Mouse (Mus musculus): ENCODE measurements around the gene Endou. TPM values are rescaled to one million over a fixed set of nuclear protein-coding genes. Genes with fewer than 3 reads are reported as not detected.

The Endou gene
- polyA plus RNA-seq, 2 experiments = 9.4 to 11.6 TPM

DNA sequence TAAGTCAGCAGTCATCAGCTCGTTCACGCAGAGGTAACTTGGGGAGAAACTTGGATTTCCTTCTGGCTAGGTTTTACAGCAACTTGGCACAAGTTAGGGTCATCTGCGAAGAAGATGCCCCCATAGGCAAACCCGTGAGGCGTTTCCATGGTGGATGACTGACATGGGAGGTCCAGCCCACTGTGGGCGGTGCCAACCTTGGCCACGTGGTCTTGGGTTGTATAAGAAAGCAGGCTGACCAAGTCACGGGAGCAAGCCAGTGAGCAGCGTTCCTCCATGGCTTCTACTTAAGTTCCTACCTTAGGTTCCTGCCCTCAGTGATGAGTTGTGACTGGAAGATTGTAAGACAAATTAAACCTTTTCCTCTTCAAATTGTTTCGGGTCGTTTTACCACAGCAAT is 849 bp upstream of the Endou start:
- H3K9me3 ChIP-seq (ENCODE audit: control insufficient read depth, low read length) = peaks cover 4% of the 10 kb centered on the region; the same call in 1 of the 2 replicates
- TF ChIP-seq POLR2A (IDR thresholded peaks at IDR 0.05; ENCODE audit: borderline replicate concordance, extremely low read depth, insufficient read depth, insufficient read length) = no peak
- DNase-seq (ENCODE audit: low spot score) (no peak), ATAC-seq (ENCODE audit: low FRiP score, low read depth) (no peak)
- H3K9ac ChIP-seq (ENCODE audit: low read depth, low read length, severe bottlenecking) = no peak overlapping the region
- H3K27ac ChIP-seq (replicated peaks; ENCODE audit: low read depth, low read length) = no peak overlapping the region
- H3K4me3 ChIP-seq (replicated peaks; ENCODE audit: low read length) = no peak overlapping the region
- H3K4me1 ChIP-seq (ENCODE audit: control insufficient read depth, insufficient read depth, low read length) = no peaks in the 10 kb centered on the region
- 93% methylated on average over 11 of the region's 11 CpGs for WGBS
- no peaks in the 10 kb centered on the region for H3K27me3 ChIP-seq (ENCODE audit: control insufficient read depth, insufficient read depth, low read length)
- no peaks in the 10 kb centered on the region for H3K36me3 ChIP-seq (ENCODE audit: control insufficient read depth, insufficient read depth, low read length)
- no peak overlapping the region for H3K4me2 ChIP-seq (replicated peaks; ENCODE audit: low read depth, low read length, severe bottlenecking)

DNA sequence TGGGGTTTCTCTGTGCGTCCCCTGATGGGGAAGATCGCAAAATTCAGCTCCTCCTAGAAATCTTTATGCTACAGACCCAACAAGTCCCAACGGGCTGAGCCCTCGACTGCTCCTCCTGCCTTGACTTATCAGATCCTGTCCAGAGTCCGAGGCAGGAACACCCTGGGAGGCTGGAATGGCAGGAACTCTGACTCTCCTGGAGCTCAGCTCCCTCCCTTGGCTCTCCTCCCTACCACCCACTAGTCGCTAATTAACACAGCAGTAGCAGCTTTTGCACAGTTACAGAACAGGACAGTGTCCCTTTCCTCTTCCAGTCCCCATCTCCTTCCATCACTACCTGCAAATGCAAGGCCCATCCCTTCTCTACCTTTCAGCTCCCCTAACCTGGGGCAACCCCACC is 774 bp downstream of the Endou start:
- Histone ChIP-seq H3K27me3 (ENCODE audit: control insufficient read depth, insufficient read depth, low read length) (no peaks in the 10 kb centered on the region), H3K9me3 (ENCODE audit: control insufficient read depth, low read length) (peaks cover 4% of the 10 kb centered on the region; the same call in 1 of the 2 replicates), H3K27ac (replicated peaks; ENCODE audit: low read depth, low read length) (no peak overlapping the region), H3K9ac (ENCODE audit: low read depth, low read length, severe bottlenecking) (no peak overlapping the region), H3K4me2 (replicated peaks; ENCODE audit: low read depth, low read length, severe bottlenecking) (no peak overlapping the region), H3K36me3 (ENCODE audit: control insufficient read depth, insufficient read depth, low read length) (no peaks in the 10 kb centered on the region), H3K4me3 (replicated peaks; ENCODE audit: low read length) (no peak overlapping the region), H3K4me1 (ENCODE audit: control insufficient read depth, insufficient read depth, low read length) (no peaks in the 10 kb centered on the region)
- no peak for ATAC-seq (ENCODE audit: low FRiP score, low read depth)
- 49% methylated on average over 6 of the region's 6 CpGs for WGBS
- TF ChIP-seq POLR2A (IDR thresholded peaks at IDR 0.05; ENCODE audit: borderline replicate concordance, extremely low read depth, insufficient read depth, insufficient read length) = no peak
- DNase-seq (ENCODE audit: low spot score) = no peak

DNA sequence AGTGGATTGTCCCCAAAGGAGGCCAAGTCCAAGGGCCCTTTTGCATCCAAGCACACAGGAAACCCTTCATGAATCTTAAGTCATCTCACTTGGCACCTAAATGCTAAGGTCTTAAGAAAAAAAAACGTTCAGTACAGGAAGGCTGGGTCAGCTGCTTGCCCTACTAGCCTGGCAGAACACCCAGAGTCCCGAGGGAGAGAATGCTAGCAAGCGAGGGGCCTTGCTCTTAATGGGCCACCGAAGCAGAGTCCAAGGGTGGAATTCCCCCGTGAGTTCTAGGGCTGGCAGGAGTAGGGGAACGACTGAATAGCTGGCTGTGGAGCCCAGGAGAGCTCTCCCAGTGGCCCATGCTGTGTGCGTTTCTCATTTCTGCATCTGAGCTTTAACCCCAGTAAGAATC is 2.3 kb downstream of the Endou start:
- no peak for TF ChIP-seq POLR2A (IDR thresholded peaks at IDR 0.05; ENCODE audit: borderline replicate concordance, extremely low read depth, insufficient read depth, insufficient read length)
- H3K27me3 ChIP-seq (ENCODE audit: control insufficient read depth, insufficient read depth, low read length) = no peaks in the 10 kb centered on the region
- no peak overlapping the region for H3K9ac ChIP-seq (ENCODE audit: low read depth, low read length, severe bottlenecking)
- no peaks in the 10 kb centered on the region for H3K36me3 ChIP-seq (ENCODE audit: control insufficient read depth, insufficient read depth, low read length)
- no peak for DNase-seq (ENCODE audit: low spot score)
- ATAC-seq (ENCODE audit: low FRiP score, low read depth) = no peak
- no peaks in the 10 kb centered on the region for H3K4me1 ChIP-seq (ENCODE audit: control insufficient read depth, insufficient read depth, low read length)
- H3K4me3 ChIP-seq (replicated peaks; ENCODE audit: low read length) = no peak overlapping the region
- no peak overlapping the region for H3K4me2 ChIP-seq (replicated peaks; ENCODE audit: low read depth, low read length, severe bottlenecking)
- WGBS = 72% methylated on average over 7 of the region's 7 CpGs
- peaks cover 3% of the 10 kb centered on the region; the same call in 1 of the 2 replicates for H3K9me3 ChIP-seq (ENCODE audit: control insufficient read depth, low read length)
- no peak overlapping the region for H3K27ac ChIP-seq (replicated peaks; ENCODE audit: low read depth, low read length)

DNA sequence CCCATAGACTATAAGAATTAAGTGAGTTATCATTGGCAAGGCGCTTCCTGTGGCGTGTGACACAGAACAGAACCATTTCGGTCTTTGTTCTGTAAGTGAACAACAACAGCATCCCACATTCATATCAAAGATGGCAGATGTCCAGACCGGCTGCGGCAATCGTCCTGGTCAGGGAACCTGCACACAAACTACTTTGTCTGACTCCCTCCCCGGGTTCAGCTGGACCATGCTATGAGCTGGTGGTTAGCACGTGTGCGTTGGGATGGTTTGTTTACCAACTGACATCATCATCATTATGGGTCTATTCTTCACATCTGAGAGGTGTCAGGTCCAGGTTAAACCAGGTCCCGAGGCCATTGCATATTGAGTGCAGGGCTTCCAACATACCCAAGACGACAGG is 2.7 kb downstream of the Endou start:
- no peak overlapping the region for H3K9ac ChIP-seq (ENCODE audit: low read depth, low read length, severe bottlenecking)
- no peaks in the 10 kb centered on the region for H3K9me3 ChIP-seq (ENCODE audit: control insufficient read depth, low read length)
- WGBS = 88% methylated on average over 11 of the region's 11 CpGs
- no peaks in the 10 kb centered on the region for H3K36me3 ChIP-seq (ENCODE audit: control insufficient read depth, insufficient read depth, low read length)
- no peak for TF ChIP-seq POLR2A (IDR thresholded peaks at IDR 0.05; ENCODE audit: borderline replicate concordance, extremely low read depth, insufficient read depth, insufficient read length)
- no peaks in the 10 kb centered on the region for H3K4me1 ChIP-seq (ENCODE audit: control insufficient read depth, insufficient read depth, low read length)
- H3K4me2 ChIP-seq (replicated peaks; ENCODE audit: low read depth, low read length, severe bottlenecking) = no peak overlapping the region
- no peak overlapping the region for H3K27ac ChIP-seq (replicated peaks; ENCODE audit: low read depth, low read length)
- H3K27me3 ChIP-seq (ENCODE audit: control insufficient read depth, insufficient read depth, low read length) = no peaks in the 10 kb centered on the region
- no peak overlapping the region for H3K4me3 ChIP-seq (replicated peaks; ENCODE audit: low read length)
- no peak for DNase-seq (ENCODE audit: low spot score)
- no peak for ATAC-seq (ENCODE audit: low FRiP score, low read depth)

DNA sequence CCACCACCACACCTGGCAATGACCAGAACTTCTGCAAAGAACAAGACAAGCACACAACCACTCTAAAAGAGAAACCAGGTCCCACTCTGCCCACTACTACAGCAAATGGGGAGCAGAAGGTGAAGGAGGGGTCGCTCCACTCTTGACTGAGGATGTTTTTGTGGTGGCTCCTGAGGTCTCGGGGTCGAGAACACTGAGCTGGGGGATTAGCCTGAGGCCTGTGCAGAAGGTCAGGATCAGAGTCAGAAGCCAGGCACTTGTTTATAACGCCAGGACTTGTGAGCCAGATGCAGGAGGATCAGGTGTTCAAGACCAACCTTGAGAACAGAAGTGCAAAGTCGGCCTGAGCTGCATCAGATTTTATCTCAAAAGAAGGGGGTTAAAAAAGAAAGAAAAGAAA is 3.6 kb downstream of the Endou start:
- Histone ChIP-seq H3K4me1 (ENCODE audit: control insufficient read depth, insufficient read depth, low read length) (no peaks in the 10 kb centered on the region), H3K4me3 (replicated peaks; ENCODE audit: low read length) (no peak overlapping the region), H3K9ac (ENCODE audit: low read depth, low read length, severe bottlenecking) (no peak overlapping the region), H3K36me3 (ENCODE audit: control insufficient read depth, insufficient read depth, low read length) (no peaks in the 10 kb centered on the region), H3K4me2 (replicated peaks; ENCODE audit: low read depth, low read length, severe bottlenecking) (no peak overlapping the region), H3K27me3 (ENCODE audit: control insufficient read depth, insufficient read depth, low read length) (no peaks in the 10 kb centered on the region), H3K9me3 (ENCODE audit: control insufficient read depth, low read length) (no peaks in the 10 kb centered on the region), H3K27ac (replicated peaks; ENCODE audit: low read depth, low read length) (no peak overlapping the region)
- ATAC-seq (ENCODE audit: low FRiP score, low read depth) = no peak
- 71% methylated on average over 5 of the region's 5 CpGs for WGBS
- no peak for DNase-seq (ENCODE audit: low spot score)
- TF ChIP-seq POLR2A (IDR thresholded peaks at IDR 0.05; ENCODE audit: borderline replicate concordance, extremely low read depth, insufficient read depth, insufficient read length) = no peak

DNA sequence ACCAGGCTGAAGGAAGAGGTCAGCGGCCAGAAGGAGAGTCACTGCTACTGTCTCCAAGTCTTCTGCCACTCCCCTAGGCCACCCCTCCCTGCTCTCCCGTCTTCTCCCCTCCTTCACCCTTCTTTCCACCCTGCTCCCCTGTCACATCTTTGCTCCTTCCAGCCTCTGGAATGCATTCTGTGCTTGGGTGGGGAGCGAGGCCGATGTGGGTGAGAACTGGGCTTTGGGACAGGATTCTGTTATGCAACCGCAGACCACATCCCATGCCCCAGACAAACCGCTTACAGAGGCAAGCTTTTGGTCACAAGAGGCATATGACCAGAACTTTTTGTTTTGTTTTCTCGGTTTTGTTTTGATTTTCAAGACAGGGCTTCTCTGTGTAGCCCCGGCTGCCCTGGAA is 4.1 kb downstream of the Endou start:
- Histone ChIP-seq H3K4me2 (replicated peaks; ENCODE audit: low read depth, low read length, severe bottlenecking) (no peak overlapping the region), H3K9ac (ENCODE audit: low read depth, low read length, severe bottlenecking) (no peak overlapping the region), H3K27ac (replicated peaks; ENCODE audit: low read depth, low read length) (no peak overlapping the region), H3K4me1 (ENCODE audit: control insufficient read depth, insufficient read depth, low read length) (0 out of 2 replicates have a peak, but pooled peaks cover under 1% of the 10 kb centered on the region), H3K36me3 (ENCODE audit: control insufficient read depth, insufficient read depth, low read length) (no peaks in the 10 kb centered on the region), H3K4me3 (replicated peaks; ENCODE audit: low read length) (no peak overlapping the region), H3K27me3 (ENCODE audit: control insufficient read depth, insufficient read depth, low read length) (no peaks in the 10 kb centered on the region), H3K9me3 (ENCODE audit: control insufficient read depth, low read length) (no peaks in the 10 kb centered on the region)
- no peak for TF ChIP-seq POLR2A (IDR thresholded peaks at IDR 0.05; ENCODE audit: borderline replicate concordance, extremely low read depth, insufficient read depth, insufficient read length)
- 72% methylated on average over 8 of the region's 8 CpGs for WGBS
- ATAC-seq (ENCODE audit: low FRiP score, low read depth) = no peak
- no peak for DNase-seq (ENCODE audit: low spot score)

Measured in limb, embryonic 14.5 days (tissue).